Mouse (Mus musculus): ENCODE data around the gene Stambpl1.

Gene Stambpl1

DNA sequence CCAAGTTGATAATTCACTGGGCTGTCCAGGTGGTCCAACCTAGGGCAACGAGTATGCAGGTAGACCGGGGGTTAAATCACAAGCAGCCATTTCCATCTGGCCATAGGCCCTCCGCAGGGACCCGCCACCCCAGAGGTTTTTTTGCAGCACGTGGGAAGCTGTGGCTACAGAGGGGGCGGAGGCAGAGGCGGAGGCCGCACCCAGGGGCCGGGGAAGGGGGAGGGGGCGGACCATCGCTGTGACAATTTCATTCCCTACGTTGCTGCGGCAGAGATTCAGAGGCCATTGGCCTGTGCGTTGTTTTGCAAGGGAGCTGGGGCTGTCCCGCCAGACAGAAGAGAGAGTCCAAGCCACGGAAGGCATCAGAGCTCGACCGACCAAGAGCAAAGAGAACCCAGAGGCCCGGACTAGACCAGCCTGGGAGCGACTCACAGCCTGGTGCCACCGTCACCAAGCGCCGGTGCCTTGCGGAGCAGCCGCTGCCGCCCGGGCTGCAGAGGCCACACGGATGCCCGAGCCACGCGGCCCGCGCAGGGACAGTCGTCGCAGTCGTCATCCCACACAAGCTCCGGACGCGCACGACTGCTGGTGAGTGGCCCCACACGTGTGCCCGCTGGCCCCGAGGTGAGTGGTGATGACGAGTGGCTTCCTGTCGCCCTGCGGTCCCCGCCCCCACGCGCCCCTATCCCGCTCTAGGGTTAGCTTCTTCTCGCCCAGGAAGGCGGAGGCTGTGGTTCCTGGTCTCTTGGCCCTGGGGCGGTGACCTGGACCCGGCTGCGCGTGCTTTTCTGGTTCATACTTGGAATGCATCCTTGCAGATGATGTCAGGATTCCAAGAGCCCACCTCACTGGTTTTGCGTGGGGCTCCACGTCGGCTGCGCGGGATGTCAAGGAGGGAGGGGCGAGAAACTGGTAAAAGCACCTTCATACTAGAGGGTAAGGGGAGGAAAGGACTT lies at the start of gene Stambpl1:
TSS of gene Stambpl1 (plus strand) at position 222 of the 956 bp plus-strand sequence.
- DNase-seq (ENCODE audit: low read depth, low spot score), result no peak

DNA sequence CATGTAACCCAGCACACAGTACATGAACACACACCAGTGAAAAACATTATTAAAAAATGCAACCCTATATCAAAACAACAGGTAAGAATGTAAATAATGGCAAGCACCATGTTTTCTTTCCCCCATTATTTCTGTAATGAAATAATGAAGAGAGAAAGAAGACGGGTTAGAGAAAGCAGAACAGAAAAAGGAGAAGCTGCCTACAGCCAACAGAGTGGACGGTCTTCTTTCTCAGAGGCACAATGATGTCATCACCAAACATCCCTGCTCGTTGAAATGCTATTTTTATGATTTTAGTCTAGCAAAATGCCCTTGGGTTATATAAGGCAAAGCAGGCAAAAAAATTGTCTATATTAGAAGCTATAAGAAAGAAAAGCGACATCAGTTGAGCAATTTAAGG lies 43.6 kb upstream of the Stambpl1 start:
- no peak for DNase-seq (ENCODE audit: low read depth, low spot score)

DNA sequence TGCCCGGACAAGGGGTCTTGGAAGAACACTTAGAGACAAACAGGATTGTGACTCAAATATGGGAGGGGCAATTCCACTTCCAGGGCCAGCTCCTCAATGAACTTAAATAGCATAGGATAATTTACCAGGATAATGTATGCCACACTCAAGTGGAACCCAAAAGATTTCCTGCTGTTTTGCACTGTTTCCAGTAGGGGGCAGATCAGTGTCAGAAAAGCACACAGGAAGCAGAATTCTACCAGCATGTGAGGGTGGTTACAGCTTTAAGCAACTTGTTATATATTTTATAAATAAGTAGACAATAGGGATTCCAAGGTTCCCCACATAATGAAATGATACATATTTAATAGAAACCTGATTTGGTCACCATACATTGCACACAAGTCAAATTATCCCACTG lies 40.1 kb upstream of the Stambpl1 start:
- no peak for DNase-seq (ENCODE audit: low read depth, low spot score)

DNA sequence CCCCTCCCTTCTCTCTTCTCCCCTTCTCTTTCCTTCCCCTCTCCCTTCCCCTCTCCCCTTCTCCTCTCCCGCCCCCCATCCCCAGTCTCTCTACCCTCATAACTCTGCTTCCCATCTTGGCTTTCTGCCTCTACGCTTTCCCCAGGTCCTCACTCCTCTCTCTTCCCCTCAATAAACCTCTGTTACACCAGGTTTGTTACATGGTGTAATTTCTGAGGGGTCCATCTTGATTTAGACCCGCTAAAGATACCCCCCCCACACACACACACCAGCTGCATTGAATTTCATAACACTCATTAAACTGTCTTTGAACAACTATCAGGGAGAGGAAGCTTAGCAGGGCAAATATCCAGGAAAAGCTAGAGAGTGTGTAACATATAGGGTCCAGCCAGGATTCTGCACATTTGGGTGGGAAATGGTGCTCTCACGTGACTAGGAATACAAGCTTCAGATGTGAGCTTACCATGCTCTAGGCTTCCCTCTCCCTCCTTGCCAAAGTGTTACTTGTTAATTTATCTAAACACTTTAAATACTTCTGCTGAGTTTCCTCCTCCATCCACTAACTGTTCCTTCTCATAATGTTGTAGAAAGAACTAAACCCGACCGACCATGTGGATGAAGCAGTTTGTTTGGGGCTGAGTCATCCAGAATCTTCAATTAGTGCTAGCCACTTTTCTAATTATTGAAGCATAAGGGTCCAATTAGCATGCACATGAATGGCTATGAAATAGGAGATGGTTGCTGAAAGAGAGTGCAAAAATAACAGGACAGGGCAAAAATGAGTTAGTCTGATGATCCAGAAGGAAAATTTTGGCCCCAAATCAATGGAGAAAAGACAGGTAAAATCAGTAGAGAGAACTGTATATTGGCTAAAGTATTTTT lies 38.5 kb upstream of the Stambpl1 start:
- no peak for DNase-seq (ENCODE audit: low read depth, low spot score)

DNA sequence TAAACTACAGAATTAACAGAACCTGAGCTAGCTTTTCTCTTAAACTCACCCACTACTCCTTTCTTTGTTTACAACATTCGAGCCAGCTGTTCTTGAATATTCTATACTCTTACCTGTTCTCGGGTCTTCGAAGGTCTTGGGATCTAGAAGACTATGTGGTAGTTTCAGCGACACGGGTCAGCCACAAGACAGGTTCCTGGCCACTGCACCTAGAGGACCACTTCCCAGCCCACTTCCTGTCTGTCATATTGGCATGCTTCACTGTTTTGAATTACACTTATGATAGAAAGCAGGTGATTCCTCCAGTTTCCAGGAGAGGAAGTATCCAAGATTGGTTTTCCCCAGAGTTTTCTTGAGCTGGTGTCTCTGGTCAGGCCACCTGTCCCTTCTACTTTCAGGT lies 29.3 kb upstream of the Stambpl1 start:
- no peak for DNase-seq (ENCODE audit: low read depth, low spot score)

DNA sequence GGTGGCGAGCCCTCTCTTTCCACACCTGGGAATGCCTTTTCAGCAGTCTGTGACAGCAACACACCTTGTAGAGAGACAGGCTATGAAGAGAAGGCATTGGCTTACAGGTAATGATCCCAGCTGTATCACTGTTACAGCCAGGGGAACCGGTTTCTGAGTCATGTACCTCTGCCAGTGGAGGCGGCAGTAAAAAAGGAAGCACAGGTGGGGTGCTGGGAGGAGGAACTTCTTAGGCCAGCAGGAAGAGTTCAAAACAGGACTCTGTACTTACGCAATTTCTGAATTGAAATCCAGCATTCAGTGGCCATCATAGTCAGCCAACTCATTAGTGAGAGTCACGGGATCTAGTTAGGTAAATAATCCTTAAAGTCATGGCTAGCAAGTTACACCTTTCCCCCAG lies 26.1 kb upstream of the Stambpl1 start, which contains the start of gene Ankrd22:
TSS of gene Ankrd22 (minus strand) at position 163 of the 400 bp plus-strand sequence.
- no peak for DNase-seq (ENCODE audit: low read depth, low spot score)

DNA sequence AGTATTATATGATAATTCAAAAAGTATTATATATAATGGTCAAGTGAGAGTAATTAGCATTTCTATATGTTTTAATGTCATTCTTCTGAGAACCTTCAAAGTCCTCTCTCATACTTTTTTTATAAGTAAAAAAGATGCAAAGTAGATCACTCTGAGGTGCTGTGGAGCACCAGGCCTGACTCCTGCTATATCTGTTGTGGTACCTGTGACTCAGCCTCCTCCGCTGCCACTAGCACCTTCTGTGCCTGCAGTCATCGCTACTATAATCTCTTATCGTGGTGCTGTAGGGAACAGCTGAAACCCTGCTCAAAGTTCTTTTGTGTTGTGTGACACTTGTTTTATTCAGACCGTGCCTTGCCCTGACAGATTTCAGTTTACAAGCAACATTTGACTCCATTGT lies 25.6 kb upstream of the Stambpl1 start:
- DNase-seq (ENCODE audit: low read depth, low spot score), result no peak

DNA sequence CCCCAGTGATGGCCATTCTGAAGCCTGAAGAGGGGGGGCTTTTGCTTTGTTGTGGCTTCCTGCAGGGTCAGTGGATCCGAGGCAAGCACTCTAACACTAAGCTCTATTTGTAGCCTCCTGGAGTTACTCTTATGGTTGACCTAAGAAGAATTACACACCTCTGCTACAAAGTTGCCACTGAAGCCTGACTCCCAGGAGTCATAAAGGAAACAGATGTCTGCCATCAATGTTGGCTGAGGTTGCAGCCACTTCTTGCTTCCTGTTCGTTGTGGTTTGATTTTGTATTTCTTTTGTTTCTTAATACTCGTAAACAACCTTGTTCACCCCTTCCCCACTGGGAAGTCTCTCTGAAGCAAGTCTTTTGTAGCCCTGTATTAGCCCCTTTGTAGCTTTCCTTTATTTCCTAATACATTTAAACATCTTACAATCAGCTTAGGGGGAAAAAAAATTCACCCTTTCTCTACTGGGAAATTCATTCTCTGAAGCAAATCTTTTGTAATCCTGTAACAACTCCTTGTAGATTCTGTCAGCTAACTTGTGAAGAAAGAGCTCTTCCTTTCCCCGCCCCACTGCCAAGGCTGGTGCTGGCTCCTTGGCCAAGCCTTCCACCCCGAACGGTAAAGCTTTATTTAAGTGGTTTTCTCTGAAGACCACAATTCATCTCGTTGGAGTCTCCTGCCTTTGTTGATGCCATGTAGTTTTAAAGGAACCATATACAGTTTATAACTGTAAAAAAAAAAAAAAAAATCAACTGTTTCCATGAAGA lies 23.9 kb upstream of the Stambpl1 start:
- no peak for DNase-seq (ENCODE audit: low read depth, low spot score)

DNA sequence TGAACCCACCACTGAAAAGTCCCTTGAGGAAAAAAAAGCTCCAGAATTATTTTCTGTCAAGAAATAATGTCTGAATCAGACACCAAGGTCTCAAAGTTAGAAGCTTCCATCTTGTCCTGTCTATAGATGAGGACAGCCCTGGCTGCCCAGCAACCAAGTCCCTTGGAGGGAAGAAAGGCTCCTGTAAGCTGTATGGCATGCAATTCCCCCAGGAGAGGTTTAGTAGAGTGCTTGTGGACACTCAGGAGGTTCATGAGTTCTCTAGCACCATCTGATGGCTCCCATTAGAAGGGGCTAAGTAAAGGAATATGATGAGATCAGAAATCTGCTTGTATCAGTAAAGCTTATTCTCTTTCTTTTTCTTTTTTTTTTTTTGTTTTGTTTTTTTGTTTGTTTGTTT lies 22.9 kb upstream of the Stambpl1 start:
- no peak for DNase-seq (ENCODE audit: low read depth, low spot score)

DNA sequence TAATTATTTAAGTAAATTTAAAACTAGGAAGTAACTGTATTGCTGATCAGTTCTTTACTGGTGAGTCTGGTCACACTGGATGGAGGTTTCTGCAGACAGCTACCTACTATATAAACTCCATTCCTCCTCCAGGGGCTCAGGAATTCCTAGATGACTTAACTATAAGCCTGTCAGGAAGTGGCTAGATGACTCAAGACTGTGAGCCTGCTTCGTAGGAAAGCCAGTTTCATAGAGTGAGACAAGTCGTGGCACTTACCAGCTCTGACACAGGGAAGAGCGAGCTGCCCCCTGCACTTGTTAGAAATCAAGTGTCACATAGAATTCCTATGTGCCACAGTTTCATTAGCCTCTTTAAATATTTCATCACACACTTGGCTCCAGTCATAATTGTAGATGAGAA lies 20.9 kb upstream of the Stambpl1 start:
- DNase-seq (ENCODE audit: low read depth, low spot score), result no peak

DNA sequence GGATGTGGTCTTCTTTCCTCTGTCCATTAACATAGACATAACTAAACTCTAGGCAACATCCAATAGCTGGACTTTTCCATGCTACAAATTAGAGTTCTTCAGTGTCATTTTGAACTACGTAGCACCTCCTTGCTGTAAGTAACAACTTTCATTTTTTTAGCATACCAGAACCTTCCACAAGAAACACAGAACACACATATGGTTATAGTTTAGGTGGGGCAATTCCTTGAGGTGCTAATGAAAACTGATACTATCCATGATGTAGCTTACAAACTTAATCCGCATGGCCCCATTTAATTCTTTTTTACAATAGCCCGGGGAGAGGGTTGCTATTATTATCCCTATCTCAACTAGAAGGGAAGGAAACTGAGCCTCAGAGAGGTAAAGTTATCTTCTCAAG lies 18.0 kb upstream of the Stambpl1 start:
- no peak for DNase-seq (ENCODE audit: low read depth, low spot score)

DNA sequence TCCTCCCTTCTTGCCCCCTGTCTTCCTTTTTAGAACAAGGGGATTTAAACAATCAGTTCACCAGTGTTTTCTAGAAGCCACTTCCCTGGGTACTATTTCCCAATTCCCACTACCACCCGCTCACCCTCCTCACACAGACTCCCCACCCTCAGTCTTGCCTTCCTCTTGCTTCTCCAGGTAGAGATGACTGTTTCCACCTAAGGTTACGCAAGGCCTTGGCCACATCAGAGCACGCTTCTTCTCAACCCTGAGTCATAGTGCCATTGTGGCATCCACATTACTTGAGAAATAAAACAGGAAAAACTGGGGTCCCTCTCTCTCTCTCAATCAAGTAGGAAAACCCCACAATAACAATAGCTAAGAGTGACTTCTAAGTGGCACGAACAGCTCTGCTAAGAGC lies 12.9 kb upstream of the Stambpl1 start:
- no peak for DNase-seq (ENCODE audit: low read depth, low spot score)

DNA sequence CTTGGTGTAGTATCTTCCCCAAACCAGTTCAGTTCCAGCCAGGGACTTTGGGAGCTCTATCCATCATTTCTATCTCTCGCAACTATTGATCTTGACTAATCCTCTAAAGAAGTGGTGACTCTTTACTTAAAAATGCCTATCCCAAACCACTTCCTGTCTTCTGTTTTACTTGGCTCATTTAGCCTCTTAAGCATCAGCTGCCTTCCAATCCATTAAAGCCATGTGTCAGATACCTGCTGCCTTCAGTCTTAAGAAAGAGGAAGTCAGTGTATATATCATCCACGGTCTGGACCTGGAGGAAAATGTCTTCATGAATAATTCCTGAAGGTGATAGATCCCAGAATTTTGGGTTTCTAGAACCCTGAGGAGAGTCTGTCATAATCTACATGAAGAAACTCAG lies 11.7 kb upstream of the Stambpl1 start:
- DNase-seq (ENCODE audit: low read depth, low spot score), result no peak

DNA sequence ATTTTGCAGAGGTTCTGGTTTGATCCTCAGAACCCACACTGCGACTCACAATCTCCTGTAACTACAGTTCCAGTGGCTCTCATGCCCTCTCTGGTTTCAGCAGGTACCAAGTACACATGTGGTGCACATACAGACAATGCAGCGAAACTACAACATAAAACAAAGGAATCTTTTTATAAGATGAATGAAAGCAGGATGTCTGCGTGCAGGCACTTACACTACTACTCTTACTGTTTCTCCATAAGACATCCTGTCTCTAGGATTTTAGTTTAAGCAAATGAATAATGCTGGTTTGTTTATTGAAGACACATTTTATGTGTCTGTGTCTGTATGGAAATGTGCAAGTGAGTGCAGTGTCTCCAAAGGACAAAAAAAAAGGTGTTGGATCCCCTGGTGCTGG lies 10.8 kb upstream of the Stambpl1 start:
- no peak for DNase-seq (ENCODE audit: low read depth, low spot score)

DNA sequence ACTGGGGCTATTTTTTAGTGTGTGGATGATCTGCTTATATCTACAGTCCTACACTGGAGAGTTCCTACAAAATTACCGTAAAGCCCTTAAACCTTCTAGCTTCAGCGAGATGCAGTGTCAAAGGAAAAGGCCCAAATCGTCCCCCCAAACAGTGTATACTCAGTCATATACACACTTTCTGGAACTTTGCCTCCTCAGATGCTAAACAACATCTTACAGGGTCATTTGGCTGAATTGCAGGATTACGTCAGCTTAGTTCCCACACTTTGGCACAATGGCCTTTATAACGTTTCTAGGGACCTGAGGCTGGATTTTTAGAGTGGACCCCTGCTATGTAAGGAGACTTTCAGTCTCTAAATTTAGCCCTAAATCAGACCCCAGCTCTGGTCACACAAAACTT lies 9.5 kb upstream of the Stambpl1 start:
- DNase-seq (ENCODE audit: low read depth, low spot score), result no peak

DNA sequence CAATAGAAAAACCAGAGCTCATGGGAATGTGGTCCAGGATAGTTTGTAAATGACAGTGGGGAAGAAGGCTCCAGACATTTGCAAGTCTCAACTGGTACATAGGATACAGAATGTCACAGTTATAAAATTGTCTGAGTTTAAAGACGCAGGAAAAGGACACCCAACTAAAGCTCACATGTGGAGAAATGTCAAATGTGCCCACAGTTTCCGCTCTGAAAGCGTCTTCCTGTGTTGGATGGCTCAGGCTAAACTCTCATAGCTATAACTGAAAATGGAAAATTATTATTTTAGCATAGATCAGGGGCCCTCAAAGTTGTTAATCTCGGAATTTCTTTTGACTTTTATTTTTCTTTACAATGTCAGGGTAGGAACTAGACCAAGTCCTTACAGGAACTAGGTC lies 5.2 kb upstream of the Stambpl1 start:
- DNase-seq (ENCODE audit: low read depth, low spot score), result no peak

DNA sequence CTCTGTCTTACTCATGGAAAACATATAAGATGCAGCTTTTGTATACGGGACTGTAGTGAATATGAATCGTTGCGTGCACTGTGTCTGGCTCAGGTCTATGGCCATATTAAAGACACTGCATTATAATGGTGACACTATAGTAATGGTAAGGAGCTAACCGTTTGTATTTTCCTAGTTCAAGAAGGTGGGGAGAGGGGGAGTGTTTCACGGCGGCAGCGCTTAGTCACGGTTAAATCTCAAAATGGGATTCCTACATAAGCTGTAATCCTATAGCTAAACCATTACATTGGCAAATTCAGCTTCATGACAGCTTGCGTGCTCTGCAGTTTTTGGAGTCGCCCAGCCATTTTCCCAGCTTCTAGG lies 403 bp upstream of the Stambpl1 start:
- DNase-seq (ENCODE audit: low read depth, low spot score), result no peak

DNA sequence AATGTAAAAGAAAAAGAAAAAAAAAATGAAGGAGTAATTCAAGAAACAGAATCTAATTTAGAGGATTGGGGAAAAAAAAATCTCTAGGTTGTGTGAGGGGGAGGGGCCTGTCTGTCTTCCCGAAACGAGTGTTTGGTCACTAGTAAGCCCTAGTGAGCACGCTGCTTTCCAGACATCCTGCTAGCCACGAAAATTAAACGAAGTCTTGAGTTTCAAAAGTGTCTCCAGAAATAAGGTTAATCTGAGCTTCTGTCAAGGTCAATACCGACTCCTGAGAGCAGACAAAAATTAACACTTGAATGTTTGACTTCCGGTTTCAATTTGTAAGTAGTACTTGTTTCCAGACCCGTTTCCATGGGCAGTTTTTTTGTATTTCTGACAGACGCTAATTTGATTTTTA lies 1.1 kb downstream of the Stambpl1 start:
- DNase-seq (ENCODE audit: low read depth, low spot score), result no peak

DNA sequence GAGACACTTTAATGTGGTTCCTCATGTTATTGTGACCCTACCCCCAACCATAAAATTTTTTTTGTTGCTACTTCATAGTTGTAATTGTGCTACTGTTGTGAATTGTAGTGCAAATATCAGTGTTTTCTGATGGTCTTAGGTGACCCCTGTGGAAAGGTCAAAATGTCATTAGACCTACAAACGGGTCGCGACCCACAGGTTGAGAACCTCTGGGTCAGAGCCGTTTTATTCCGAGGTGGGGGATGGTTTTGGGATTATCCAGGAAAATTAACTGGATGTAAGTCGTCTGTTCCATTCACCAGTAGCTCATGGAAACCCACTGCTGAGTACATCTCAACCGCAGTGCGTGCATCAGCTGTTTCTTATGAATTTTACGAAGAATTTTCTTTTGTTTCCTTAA lies 1.7 kb downstream of the Stambpl1 start:
- no peak for DNase-seq (ENCODE audit: low read depth, low spot score)

DNA sequence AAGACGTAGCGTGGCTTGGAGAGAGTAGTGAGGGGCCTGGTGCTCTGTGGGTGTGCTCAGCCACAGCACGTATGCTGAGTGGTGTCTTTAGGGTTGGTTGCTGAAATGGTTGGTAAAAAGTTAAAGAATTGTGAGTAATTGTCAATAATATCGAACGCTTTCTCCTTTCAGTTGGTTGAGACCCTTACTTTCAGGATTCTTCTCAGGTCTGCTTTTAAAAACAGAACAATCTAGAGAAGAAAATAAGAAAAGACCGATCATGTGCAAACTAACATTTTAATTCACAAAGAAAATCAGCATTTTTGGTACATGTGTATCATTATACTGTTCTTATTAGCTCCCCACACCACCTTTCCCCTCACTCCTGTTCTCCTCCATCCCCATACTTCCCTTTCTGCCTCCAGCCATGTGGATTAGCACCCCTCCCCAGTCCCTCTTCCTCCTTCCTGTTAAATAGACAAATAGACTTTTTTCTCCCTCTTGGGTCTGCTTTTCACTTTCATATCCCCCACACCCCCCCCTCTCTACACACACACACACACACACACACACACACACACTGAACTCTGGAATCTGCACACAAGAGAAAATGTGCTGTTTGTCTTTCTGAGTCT lies 2.2 kb downstream of the Stambpl1 start:
- DNase-seq (ENCODE audit: low read depth, low spot score), result no peak

DNA sequence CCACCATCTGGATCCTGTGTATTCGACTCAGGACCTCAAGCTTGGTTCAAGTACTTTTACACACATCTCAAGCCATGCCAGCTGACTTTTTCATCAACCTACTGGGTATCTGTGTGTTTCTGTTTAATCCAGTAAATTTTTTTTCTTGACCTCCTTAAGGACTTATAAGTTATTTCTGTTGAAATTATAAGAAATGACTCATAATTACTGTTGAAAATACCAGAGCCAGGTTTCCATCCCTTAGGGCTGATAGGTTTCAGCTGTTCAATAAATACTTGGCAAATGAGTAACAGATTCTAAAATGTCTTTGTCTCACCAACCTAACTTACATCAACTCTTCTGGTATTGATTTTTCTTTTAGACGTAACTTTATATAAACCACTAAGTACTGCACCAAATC lies 3.0 kb downstream of the Stambpl1 start:
- no peak for DNase-seq (ENCODE audit: low read depth, low spot score)
